Mouse (Mus musculus): Measurements from ENCODE around the gene Xab2.

Xab2 gene

GRCm38 (mm10) chr8:3567641-3568371 is 53.3 kb downstream of the Xab2 start, which contains the start of gene C330021F23Rik:
C330021F23Rik (plus strand) TSS chr8:3567990.
- Histone ChIP-seq H3K4me3 (replicated peaks; ENCODE audit: low read length) (peak within 1 kb of the TSS; percentile 83), H3K4me1 (replicated peaks; ENCODE audit: low read depth, low read length) (peaks cover 47% of the 10 kb centered on the region), H3K9me3 (ENCODE audit: low read length) (no peaks in the 10 kb centered on the region), H3K36me3 (ENCODE audit: insufficient read depth, low read length) (peaks cover 24% of the 10 kb centered on the region), H3K27me3 (ENCODE audit: insufficient read depth, low read length) (no peaks in the 10 kb centered on the region)
- no peak for TF ChIP-seq CTCF (conservative IDR thresholded peaks at IDR 0.05; ENCODE audit: low read length)
- TF ChIP-seq POU5F1 (IDR thresholded peaks at IDR 0.05; ENCODE audit: borderline replicate concordance, low read length), result no peak
- no peak for TF ChIP-seq NANOG (IDR thresholded peaks at IDR 0.05; ENCODE audit: borderline replicate concordance, low read length)

Data from E14TG2a.4 (cell line).